Mouse (Mus musculus) midbrain, postnatal 0 days (tissue): ENCODE results near the gene Ppdpf. TPM values are rescaled to one million over a fixed set of nuclear protein-coding genes. Genes with fewer than 3 reads are reported as not detected.

Source experiments
- ATAC-seq: fragments of 200-750 bp; cut with Nextera tagmentation; 2 replicates; pipeline ENCODE4 v1.8.0; 2017; ENCODE audit warnings: moderate number of reproducible peaks, mild to moderate bottlenecking, moderate TSS enrichment, moderate library complexity; ENCODE audit not compliant: low FRiP score
- DNase-seq: peaks from one replicate; pipeline ENCODE4 v3.0.0-alpha.2; 2015; ENCODE audit warnings: low spot score
- H3K27ac ChIP-seq: fragments of 300-500 bp; sonication (generic); 2 replicates; pipeline ENCODE4 v1.5.1; 2014; ENCODE audit warnings: low read depth, mild to moderate bottlenecking, low read length, mixed read lengths
- H3K27me3 ChIP-seq: fragments of 300-500 bp; sonication (generic); 2 replicates; pipeline ENCODE4 v1.6.1; 2014; ENCODE audit warnings: low read length, control low read depth, mixed read lengths; ENCODE audit not compliant: insufficient read depth
- H3K36me3 ChIP-seq: fragments of 300-500 bp; sonication (generic); 2 replicates; pipeline ENCODE4 v1.6.1; 2014; ENCODE audit warnings: low read length, control low read depth, mixed read lengths; ENCODE audit not compliant: insufficient read depth
- H3K4me1 ChIP-seq: fragments of 300-500 bp; sonication (generic); 2 replicates; pipeline ENCODE4 v1.6.1; 2014; ENCODE audit warnings: mild to moderate bottlenecking, control low read depth, antibody characterized with exemption, low read length, mixed read lengths; ENCODE audit not compliant: insufficient read depth
- H3K4me2 ChIP-seq: fragments of 300-500 bp; sonication (generic); 2 replicates; pipeline ENCODE4 v1.6.1; 2014; ENCODE audit warnings: low read depth, mild to moderate bottlenecking, low read length, mixed read lengths; ENCODE audit not compliant: poor library complexity, severe bottlenecking
- H3K4me3 ChIP-seq: fragments of 300-500 bp; sonication (generic); 2 replicates; pipeline ENCODE4 v1.5.1; 2014; ENCODE audit warnings: low read depth, mild to moderate bottlenecking, low read length, moderate library complexity
- H3K9ac ChIP-seq: fragments of 300-500 bp; sonication (generic); replicated peaks from 2 replicates; pipeline ENCODE4 v1.6.1; 2014; ENCODE audit warnings: mild to moderate bottlenecking, low read length, moderate library complexity, mixed read lengths; ENCODE audit not compliant: poor library complexity, severe bottlenecking
- H3K9me3 ChIP-seq: fragments of 300-500 bp; sonication (generic); 2 replicates; pipeline ENCODE4 v1.6.1; 2016; ENCODE audit warnings: low read length, control low read depth
- CTCF ChIP-seq: IDR thresholded peaks from 2 replicates; pipeline ENCODE4 v1.5.1; 2016; ENCODE audit warnings: antibody characterized with exemption, mild to moderate bottlenecking
- WGBS: fragments of 180-500 bp; shearing (Covaris S2); extraction: QIAGEN DNeasy Blood & Tissue Kit; methylation state at CpG from one replicate; pipeline ENCODE4 v1.1.7; 2014; 5-methylcytosine and 5-hydroxymethylcytosine counted together
- polyA plus RNA-seq: library from polyadenylated mRNA; unstranded; fragments of >200 nt; fragmentation: Nextera tagmentation; extraction: Ambion mirVana; gene quantifications from 2 replicates; pipeline ENCODE4 v1.2.1, GENCODE M21; 2015
- total RNA-seq: library from RNA; depleted of rRNA; stranded (reverse); fragments of >200 nt; gene quantifications from 2 replicates; pipeline ENCODE4 v1.2.3, GENCODE M21; 2014

Gene Ppdpf
- total and polyA plus RNA-seq, 2 experiments from 2014 or later = 323 to 365 TPM

- H3K4me1 ChIP-seq = peaks cover 3% of the 10 kb centered on the region; the same call in 1 of the 2 replicates
- ATAC-seq = no peak
- TF ChIP-seq CTCF = no peak
- no peak overlapping the region for H3K4me2 ChIP-seq
- no peaks in the 10 kb centered on the region for H3K27me3 ChIP-seq
- H3K27ac ChIP-seq = no peak overlapping the region
- H3K9me3 ChIP-seq = no peaks in the 10 kb centered on the region
- no peak overlapping the region for H3K4me3 ChIP-seq
- H3K9ac ChIP-seq = no peak overlapping the region
- 59% methylated on average over 4 of the region's 4 CpGs for WGBS
- H3K36me3 ChIP-seq = peaks cover 29% of the 10 kb centered on the region
- no peak for DNase-seq
Measured at GRCm38 (mm10) chr2:181146976-181147545, 40.0 kb upstream of the Ppdpf start.

GRCm38 (mm10) chr2:181147546-181148317 is 39.3 kb upstream of the Ppdpf start:
- Histone ChIP-seq H3K4me2 (peak overlapping the region; percentile 51), H3K27ac (no peak overlapping the region), H3K9ac (0 out of 2 replicates have a peak overlapping the region, but pooled peaks have one; percentile 8), H3K36me3 (peaks cover 33% of the 10 kb centered on the region), H3K4me3 (peak overlapping the region; percentile 23), H3K9me3 (no peaks in the 10 kb centered on the region), H3K4me1 (peaks cover 3% of the 10 kb centered on the region; the same call in 1 of the 2 replicates), H3K27me3 (no peaks in the 10 kb centered on the region)
- WGBS = 6% methylated on average over 52 of the region's 61 CpGs
- TF ChIP-seq CTCF = no peak
- ATAC-seq (no peak), DNase-seq (peak; percentile 61)

- H3K9me3 ChIP-seq = no peaks in the 10 kb centered on the region
- no peak for DNase-seq
- WGBS = 20% methylated on average over 31 of the region's 31 CpGs
- no peaks in the 10 kb centered on the region for H3K27me3 ChIP-seq
- H3K36me3 ChIP-seq = peaks cover 39% of the 10 kb centered on the region
- TF ChIP-seq CTCF = no peak
- peaks cover 3% of the 10 kb centered on the region; the same call in 1 of the 2 replicates for H3K4me1 ChIP-seq
- ATAC-seq = no peak
- peak overlapping the region; percentile 51 for H3K4me2 ChIP-seq
- H3K27ac ChIP-seq = no peak overlapping the region
- H3K9ac ChIP-seq = no peak overlapping the region
- no peak overlapping the region for H3K4me3 ChIP-seq
Measured at GRCm38 (mm10) chr2:181148318-181148955, 38.6 kb upstream of the Ppdpf start.

- ATAC-seq = no peak
- WGBS = 73% methylated on average over 6 of the region's 6 CpGs
Measured at GRCm38 (mm10) chr2:181150281-181150680, 36.8 kb upstream of the Ppdpf start.

GRCm38 (mm10) chr2:181152701-181153100 is 34.3 kb upstream of the Ppdpf start:
- no peaks in the 10 kb centered on the region for H3K9me3 ChIP-seq
- TF ChIP-seq CTCF = no peak
- DNase-seq (no peak), ATAC-seq (no peak)
- H3K4me1 ChIP-seq = peaks cover 25% of the 10 kb centered on the region
- H3K36me3 ChIP-seq = peaks cover 35% of the 10 kb centered on the region
- no peaks in the 10 kb centered on the region for H3K27me3 ChIP-seq
- no peak overlapping the region for H3K9ac ChIP-seq
- no peak overlapping the region for H3K4me3 ChIP-seq
- no peak overlapping the region for H3K4me2 ChIP-seq
- 95% methylated on average over 17 of the region's 17 CpGs for WGBS
- H3K27ac ChIP-seq = no peak overlapping the region

More at GRCm38 (mm10) chr2:181150281-181150680, 36.8 kb upstream of the Ppdpf start:
- Histone ChIP-seq H3K9ac (no peak overlapping the region), H3K9me3 (no peaks in the 10 kb centered on the region), H3K36me3 (peaks cover 39% of the 10 kb centered on the region), H3K4me1 (peaks cover 11% of the 10 kb centered on the region), H3K27ac (no peak overlapping the region), H3K4me2 (no peak overlapping the region), H3K27me3 (no peaks in the 10 kb centered on the region), H3K4me3 (no peak overlapping the region)
- TF ChIP-seq CTCF = no peak
- no peak for DNase-seq

GRCm38 (mm10) chr2:181153131-181153530 is 33.9 kb upstream of the Ppdpf start:
- 87% methylated on average over 1 of the region's 1 CpGs for WGBS
- ATAC-seq (no peak), DNase-seq (no peak)
- Histone ChIP-seq H3K4me3 (no peak overlapping the region), H3K4me2 (no peak overlapping the region), H3K4me1 (peaks cover 25% of the 10 kb centered on the region), H3K27ac (no peak overlapping the region), H3K9me3 (no peaks in the 10 kb centered on the region), H3K36me3 (peaks cover 35% of the 10 kb centered on the region), H3K9ac (no peak overlapping the region), H3K27me3 (no peaks in the 10 kb centered on the region)
- no peak for TF ChIP-seq CTCF
